Mouse (Mus musculus) c-Kit-negative CD71-positive TER-119-positive erythroid progenitor cells, embryonic 14.5 days (primary cell): ENCODE measurements around the gene 2510002D24Rik.

Experiments
- DNase-seq: peaks from one replicate; pipeline ENCODE4 v3.0.0-alpha.2; 2013; ENCODE audit warnings: low read depth, low spot score

2510002D24Rik gene

GRCm38 (mm10) chr16:18836468-18837208 lies at the start of gene 2510002D24Rik, which contains the start of gene Gm28539:
Gene 2510002D24Rik (plus strand): TSS chr16:18836578.
Gene Gm28539 (plus strand): TSS chr16:18836584.
- peak; percentile 77 for DNase-seq

DNA sequence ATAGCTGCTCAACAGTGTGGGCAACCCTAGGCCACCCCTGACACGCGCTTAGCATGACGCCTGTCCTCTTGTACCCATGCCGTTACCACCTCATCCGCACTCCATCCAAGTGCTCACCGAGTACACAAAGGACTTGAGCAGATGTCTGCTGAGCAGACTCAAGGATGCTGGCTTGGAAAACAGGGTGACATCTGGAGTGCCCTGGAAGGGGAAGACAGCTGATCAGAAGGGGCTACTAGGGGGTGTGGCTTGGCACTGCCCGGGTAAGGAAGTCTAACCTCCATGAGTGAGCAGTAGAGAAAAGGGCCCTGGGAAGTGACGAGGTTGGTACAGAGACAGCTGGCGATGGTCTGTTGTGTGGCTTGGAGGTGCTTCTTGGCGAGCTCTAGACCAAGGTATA lies 49.7 kb upstream of the 2510002D24Rik start:
- DNase-seq = no peak

- no peak for DNase-seq
Measured at GRCm38 (mm10) chr16:18788627-18789406, 47.6 kb upstream of the 2510002D24Rik start.

DNA sequence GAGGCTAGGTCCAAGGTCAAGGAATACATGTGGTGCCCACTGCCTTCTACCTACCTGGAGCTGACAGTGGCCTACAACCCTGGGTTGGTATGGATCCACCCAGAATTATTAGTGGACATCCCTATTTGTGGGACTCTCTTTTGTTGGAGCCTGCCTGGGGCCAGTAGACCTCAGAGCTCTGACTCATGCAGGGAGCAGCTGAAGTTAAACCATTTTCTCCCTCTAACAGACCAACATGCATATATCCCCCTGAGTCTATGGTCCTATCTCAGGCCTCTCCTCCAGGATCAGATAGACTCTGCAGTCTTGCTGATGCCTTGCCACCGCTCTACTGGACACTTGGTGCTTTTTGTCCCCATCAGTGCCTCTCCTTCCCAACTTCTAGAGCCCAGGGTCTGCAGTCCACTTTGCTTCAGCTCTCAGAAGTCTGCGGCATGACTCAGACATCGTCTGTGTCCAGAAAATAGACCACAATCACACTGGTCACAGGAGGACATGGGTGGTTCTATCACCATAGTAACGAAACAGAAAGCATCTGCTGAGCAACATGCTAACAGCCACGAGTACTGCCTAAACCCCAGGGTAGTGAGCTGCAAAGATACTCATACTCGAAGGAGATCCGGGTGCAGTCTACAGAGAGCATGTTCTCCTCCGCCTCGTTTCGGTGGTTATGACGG lies 41.0 kb upstream of the 2510002D24Rik start:
- DNase-seq = no peak

- DNase-seq = no peak
Measured at GRCm38 (mm10) chr16:18796645-18797044, 39.7 kb upstream of the 2510002D24Rik start.

DNA sequence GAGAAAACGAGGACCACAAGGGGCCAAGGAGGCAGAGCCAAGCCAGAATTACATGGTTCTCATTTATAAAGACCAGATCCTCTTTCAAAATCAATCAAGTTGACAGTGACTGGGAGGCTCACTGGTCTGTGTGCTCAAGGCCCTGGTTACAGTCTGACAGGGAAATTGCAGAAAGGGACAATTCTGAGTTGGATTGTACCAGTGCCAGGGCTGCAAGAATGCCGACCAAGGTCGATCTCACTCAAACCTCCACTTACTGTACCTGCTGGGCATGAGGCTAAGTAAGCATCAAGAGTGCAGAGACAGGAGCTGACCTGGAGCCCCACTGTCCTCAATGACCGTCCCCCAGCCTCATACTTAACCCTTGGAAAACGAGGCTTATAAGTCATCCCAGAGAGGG lies 38.2 kb upstream of the 2510002D24Rik start:
- DNase-seq = no peak

DNA sequence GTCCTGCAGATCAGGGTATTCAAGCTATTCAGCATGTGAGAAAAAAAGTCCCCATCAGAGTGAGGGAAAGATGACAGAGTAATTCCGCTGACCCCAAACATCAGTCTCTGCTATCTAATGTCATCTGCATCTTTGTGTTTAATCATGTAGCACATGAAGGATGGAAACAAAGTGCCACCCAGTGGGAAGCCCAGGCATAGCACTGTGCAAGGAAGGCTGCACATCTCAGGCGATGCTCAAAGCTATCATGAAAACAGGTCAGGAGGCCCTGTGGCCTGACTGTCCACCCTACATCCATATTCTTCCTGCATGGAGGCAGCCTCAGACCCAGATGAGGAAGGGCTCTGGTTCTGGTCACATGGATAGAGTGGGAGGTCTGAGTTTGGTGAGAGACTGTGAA lies 37.5 kb upstream of the 2510002D24Rik start:
- no peak for DNase-seq

- DNase-seq = no peak
Measured at GRCm38 (mm10) chr16:18805746-18806145, 30.6 kb upstream of the 2510002D24Rik start.

GRCm38 (mm10) chr16:18809001-18809400 lies 27.4 kb upstream of the 2510002D24Rik start:
- no peak for DNase-seq

DNA sequence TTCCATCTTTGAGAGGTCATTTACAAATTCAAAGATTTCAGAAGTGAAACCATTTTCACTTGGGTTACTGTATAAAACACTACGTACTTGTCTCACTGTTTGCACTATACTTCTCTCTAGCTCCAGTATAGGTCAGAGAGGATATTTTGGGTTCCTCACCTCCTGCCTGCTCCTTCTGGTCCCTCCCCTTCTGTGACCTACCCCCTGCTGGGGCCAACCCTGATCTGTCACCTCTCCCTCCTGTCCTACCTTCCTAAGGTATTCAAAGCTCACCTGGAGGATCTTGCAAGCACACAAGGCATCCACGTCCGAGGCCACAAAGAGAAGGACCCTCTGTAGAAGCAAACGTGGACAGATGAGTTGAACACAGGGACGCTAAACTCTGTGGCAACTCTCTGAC lies 25.3 kb upstream of the 2510002D24Rik start:
- no peak for DNase-seq

DNA sequence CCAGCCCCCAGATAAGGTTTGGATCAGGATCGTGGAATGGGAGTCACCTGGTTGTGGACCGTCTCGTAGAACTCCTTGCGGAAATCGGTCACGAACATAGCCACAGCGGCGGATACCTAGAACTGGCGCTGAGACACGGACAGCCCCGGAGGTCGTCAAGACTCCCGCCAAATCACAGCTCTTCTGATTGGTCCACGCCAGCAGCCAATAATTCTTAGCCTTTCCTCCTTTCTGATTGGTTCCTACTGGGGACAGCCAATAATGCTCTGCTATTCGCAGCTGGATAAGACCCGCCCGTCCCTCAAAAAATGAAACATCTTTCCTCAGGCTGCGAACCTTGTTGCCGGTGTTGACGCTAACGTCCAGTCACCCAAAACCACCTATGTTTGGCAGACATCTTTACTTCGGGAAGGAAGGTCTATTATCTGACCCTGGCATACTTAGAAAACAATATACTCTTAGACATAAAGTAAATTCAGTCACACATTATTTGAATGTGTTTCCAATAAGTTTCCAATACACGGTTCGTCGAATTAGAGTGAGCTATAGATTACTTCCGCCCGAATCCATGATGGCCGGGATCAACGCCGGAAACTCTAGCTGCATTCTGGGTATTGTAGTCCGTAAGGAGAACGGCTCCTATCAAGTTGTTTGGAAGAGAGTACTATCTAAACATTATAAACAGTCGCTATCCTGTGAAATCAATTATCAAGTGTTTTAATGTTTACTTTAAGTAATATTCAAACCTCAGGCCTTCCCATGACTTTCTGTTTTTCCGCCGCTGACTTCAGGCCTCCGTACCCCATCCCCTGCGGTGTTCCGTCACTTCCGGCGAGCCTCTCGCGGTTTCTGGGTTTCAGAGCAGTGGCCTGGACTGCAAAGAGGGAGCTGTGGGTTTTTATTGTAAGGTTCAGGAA lies 24.7 kb upstream of the 2510002D24Rik start, which contains the start of the genes Ufd1 and Cdc45:
Ufd1 (plus strand) TSS at position 312 of the 917 bp plus-strand sequence.
Cdc45 (minus strand) TSS at position 520 of the 917 bp plus-strand sequence.
- peak; percentile 89 for DNase-seq

- DNase-seq = no peak
Measured at GRCm38 (mm10) chr16:18812385-18812910, 23.9 kb upstream of the 2510002D24Rik start.

GRCm38 (mm10) chr16:18822356-18822755 lies 14.0 kb upstream of the 2510002D24Rik start:
- no peak for DNase-seq

DNA sequence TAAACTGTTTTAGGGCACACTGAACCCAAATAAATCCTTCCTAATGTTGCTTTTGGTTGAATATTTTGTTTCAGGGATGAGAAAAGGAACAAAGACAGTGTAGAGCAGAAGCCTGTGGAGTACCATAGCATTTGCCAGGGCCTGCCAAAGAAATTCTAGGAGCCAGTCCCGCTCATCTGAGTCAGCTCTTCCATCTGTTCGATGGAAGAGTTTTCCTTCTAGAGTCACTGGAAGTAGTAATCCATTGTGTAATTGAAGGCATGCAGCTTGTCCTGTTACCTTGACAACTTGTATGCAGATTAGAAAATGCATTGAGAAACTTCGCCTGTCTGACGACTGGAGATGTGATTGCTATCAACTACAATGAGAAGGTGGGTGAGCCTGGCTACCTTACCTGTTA lies 13.5 kb upstream of the 2510002D24Rik start:
- DNase-seq = no peak

GRCm38 (mm10) chr16:18828630-18829029 lies 7.7 kb upstream of the 2510002D24Rik start:
- no peak for DNase-seq

DNA sequence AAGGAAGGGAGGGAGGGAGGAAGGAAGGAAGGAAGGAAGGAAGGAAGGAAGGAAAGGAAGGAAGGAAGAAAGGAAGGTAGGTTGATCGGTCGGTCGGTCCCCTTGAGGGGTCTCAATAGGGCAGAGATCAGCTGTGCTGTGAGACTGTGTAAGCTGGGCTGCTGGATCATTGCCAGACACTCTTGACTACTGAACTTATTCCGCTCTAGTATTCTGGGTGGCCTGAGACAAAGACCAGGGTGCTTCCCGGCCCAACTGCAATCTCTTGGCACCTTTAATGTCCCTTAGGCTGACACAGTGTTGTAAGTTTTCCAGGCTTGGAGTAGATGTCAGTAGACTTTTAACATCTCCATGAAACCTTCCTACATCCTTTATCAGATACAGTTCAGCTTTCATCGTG lies 7.3 kb upstream of the 2510002D24Rik start:
- no peak for DNase-seq

DNA sequence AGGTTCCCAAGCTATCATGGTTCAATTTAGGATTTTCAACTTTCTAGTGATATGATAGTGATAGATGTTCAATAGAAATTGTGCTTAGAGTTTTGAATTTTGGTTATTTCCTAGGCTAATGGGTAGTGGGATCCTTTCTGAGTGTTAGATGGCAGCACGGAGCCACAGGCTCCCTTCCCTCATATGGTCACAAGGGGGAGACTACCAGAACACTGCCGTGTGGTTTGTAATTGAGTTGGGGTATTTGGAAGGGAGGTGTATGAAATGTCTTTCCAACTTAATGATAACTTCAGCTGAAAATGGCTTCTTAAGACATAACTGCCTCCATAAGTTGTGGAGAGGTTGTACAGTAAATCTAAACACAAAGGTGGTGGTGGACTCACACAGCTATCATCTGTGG lies 2.9 kb upstream of the 2510002D24Rik start:
- DNase-seq = no peak

DNA sequence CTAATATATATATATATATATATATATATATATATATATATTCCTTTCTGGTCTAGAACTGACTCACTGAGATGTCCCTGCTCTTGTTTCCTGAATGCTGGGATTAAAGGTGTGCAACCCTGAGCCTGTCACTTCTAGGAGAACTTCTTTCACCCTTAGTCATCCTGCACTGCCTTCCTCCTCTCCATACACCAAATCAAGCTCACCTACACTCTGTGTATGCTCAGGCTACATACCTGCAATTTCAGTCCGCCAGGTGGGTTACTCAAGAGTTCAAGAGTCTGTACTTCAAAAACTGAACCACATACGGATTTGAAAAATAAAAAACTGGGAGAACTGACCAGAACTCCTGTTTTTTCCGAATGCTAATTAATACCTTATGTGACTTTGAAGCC lies 308 bp upstream of the 2510002D24Rik start:
- no peak for DNase-seq

- no peak for DNase-seq
Measured at GRCm38 (mm10) chr16:18838346-18838745, 2.0 kb downstream of the 2510002D24Rik start.

DNA sequence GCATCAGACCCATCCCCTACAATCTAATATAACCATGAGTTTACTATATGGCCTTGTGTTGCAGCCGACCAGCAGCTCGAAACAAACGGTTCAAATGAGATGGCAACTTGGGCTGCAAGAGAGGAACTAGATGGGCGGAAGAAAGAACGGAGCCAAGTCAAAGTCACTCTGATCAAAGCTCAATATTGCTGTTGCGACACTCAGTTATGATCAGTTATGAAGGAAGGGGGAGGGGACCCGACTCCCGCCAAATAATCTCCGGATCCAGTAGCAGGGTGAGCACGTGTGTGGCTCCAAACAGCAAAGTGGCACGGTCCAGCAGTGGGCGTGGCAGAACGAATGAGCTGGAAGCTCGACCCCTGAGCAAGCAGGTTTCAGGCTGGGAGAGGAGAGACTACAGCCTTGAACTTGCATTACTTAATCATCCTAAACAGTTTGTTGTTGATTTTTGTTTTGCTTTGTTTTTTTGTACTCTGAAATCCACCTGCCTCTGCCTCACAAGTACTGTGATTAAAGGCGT lies 10.0 kb downstream of the 2510002D24Rik start:
- DNase-seq = no peak
